Mouse (Mus musculus) c-Kit-positive CD71-positive TER-119-negative erythroid progenitor cells, embryonic 14.5 days (primary cell): ENCODE measurements around the gene Zfp462.

Experiments
- DNase-seq: peaks from one replicate; pipeline ENCODE4 v3.0.0-alpha.2; 2013; ENCODE audit warnings: low read depth

Zfp462 gene

DNA sequence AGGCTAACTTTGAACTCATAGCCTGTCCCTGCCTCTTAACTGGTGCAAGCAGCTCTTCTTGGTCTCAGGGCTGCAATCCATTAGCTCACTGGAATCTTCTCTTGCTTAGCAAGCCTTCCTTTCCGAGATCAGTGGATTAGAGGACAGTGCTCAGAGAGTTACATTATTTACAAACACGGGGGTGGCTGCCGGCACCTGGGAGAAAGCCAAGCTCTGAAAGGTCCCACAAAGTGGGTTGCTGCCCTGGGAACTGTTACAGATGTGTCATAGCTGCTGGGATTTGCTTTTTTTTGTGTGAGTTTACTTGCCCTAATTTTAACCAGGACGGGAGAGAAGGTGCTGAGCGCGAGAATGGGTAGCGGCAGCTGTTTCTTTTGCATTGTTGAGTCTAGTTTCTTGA is 102.4 kb downstream of the Zfp462 start:
- no peak for DNase-seq

DNA sequence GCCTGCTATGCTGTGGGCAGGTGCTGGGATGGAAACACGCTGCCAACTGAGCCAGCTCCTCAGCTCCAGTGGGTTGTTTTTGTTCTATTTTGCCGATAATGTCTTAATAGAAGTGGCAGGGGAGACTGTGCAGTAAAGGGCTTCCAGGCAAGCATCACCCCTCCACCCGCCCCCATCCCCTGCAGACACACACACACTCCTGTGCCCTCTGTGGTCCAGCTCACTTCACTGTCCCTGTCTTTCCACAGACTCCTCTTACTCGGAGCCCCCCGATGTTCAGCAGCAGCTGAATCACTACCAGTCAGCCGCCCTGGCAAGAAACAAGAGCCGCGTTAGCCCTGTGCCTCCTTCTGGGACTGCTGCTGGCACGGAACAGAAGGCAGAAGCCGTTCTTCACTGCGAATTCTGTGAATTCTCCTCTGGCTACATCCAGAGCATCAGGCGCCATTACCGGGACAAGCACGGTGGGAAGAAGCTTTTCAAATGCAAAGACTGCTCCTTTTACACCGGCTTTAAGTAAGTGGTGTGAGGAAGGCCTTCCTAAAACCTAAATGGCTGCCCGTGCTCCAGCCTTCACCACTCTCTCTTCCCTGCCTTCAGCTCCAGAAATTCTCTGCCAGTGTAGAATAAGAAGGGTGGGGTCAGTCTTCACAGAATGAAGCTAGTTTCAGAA is 105.2 kb downstream of the Zfp462 start:
- no peak for DNase-seq

DNA sequence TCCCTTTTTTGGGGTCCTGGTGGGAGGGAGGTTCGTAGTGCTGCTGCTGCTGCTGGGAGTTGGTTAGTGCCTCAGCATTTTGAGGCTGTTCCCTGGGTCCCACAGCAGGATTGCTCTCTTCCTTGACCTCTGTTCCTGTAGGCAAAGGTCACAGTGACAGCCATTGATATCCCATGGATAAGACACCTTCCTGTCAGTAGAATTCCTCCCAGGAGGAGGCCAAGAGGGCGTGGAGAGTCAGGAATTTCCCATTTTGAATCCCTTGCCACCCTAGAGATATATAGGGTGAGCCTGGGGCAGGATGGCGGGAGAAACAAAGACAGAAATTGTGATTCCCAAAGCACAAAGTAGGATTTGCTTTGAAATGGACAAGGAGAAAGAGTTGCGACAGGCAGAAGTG is 106.5 kb downstream of the Zfp462 start:
- no peak for DNase-seq

DNA sequence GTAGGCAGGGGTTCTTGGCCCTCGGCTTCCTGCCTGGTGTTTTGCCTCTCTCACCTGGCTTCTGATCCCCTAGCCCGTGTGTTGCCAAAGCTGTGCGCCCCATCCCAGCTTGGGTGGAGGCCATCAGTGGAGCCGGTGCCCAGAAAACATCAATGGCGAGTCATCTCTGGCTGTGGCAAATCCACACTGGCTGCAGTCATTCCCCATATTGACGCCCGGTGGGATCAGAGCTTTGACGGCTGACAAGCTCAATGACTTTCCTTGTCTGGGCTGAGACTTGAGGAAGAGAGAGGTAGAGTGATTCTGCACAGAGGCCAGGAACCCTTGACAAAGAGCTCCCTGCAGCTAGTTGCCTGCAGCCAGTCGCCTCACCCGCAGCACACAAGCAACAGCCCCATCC is 107.8 kb downstream of the Zfp462 start:
- no peak for DNase-seq

DNA sequence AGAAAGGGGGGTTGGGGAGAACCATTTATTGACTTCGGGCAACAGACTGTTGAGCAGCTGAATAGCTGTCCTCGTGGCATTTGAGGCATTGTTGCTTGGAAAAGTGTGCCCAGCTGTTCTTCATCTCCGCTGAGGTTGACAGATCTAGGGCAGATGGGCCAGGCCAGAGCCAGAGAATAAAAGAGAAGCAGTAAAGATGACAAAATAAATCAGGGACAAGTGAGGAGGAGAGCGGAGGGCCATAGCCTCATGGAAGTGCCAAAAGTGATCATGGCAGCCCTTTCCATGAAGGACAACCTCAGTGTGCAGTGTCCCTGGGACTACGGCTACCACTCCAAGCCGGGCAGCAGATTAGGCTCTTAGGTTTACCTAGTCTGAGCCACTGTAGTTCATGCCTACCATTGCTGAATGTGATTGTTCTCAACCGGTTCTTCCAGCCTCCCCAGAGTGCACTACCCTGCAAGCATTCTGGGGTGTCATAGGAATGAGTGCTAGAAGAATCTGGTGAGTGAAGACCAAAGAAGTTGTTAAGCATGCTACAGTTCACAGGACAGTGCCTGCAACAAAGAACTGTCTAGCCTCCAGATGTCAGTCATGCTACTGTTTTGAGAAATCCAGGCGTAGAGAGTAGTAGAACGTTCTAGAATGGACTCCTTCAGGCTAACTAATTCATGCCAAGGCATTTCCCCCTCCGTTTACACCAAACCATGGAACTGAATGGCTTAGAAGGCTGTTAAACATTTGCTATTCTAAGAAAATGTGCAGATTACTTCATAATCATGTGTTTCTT is 113.0 kb downstream of the Zfp462 start:
- DNase-seq: no peak

DNA sequence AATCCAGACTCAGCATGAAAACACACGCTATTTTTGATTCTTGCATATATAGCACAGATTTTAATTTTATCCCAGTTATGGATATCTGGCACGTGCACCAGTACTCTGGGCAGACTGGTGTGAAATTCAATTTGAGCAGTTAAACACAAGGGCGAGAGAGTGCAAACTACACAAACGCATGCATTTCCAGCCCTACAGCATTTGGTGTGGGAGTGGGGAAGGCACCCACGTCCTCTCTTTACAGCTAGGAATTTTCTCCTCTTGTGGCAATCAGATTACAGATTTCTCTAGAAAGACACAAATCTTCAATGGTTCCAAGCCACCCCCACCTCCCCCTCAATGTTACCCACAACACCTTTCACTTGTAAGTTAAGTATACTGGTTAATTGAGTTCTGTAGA is 114.1 kb downstream of the Zfp462 start:
- no peak for DNase-seq

DNA sequence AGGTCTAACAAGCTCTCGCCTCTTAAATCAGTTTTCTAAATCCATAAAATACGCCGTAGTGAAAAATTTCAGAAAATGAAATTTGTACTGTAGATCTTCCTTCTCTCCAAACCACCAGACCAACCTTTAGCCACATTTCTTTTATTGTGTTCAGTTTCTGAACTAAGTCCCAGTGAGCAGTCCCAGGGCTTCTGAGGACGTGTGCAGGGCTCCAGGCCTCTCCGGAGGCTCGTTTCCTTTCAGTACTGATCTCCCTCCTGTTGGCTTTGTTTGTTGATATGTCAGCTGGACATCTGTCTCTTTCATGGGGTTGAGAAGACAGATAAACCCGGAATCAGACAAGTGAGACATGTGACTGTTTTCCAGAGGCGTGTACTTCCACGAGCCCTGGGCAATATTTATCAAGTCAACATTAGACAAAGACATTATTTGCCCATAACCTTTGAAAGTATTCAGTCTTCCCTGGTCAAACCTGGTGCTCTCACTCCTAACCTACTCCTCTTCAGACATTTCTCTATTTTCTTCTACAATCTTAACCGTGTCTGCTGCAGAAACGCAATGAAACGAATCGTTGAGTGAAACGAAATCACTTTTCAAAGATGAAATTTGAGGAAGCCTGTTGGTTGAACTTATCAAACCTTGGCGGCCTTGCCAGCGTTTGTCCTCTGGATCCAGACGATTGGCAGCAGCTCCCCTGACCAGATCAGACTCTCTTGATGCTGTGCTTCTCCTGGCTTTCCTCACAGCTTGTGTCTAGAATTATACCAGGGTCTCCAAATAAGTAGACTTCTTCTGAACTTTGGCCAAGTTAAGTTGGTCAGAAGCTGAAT is 121.7 kb downstream of the Zfp462 start:
- no peak for DNase-seq

DNA sequence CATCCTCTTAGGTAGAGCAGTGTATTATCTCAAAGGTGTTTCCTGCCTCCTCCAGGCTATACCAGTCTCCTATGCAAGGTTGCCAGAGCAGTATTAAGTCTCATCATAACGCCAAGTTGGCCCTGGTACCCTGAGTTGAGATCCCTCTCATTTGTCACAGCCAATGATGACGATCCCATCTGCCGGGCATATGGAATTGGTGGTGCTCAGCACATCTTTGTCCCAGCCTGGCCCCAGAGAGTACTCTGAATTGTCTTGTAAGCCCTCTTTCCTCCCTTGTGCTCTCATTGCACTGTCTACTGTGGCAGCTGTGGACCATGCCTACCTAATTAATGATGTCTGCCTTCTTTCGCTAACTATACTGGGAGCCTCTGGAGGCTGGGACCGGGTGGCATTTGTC is 126.7 kb downstream of the Zfp462 start:
- DNase-seq: no peak

DNA sequence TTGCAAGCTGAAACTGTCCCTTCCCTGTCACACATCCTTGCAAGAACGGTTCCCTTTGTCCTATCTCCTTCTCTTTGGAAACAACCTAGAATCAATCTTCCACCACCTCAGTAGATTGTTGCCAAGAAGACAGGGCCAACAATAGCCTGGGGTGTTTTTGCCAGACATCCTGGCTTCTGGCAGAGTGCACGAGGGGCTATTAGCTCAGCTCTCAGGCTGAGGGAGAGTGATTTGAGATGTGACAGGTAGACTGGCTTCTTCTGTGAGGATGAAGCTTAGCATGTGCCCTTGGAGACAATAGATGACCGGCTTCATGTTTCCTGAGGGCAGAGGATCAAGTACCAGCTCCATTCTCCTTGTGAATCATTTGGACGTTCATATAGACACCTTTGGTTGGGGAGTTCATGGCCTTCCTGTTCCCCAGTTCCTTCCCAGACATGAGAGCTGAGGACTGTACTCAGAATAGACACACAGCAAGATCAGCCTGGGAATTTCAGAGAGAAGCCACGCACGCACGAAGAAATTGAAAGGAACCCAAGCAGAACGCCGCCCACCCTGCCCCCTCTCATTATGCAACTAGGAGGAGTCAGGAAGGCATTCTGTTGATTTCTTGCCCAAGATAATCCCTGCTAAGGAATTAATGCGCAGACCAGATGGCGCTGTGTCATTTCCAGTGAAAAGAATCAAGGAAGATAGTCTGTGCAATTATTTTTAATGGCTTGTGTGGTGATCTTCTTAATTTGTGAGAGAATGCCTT is 132.5 kb downstream of the Zfp462 start:
- no peak for DNase-seq

DNA sequence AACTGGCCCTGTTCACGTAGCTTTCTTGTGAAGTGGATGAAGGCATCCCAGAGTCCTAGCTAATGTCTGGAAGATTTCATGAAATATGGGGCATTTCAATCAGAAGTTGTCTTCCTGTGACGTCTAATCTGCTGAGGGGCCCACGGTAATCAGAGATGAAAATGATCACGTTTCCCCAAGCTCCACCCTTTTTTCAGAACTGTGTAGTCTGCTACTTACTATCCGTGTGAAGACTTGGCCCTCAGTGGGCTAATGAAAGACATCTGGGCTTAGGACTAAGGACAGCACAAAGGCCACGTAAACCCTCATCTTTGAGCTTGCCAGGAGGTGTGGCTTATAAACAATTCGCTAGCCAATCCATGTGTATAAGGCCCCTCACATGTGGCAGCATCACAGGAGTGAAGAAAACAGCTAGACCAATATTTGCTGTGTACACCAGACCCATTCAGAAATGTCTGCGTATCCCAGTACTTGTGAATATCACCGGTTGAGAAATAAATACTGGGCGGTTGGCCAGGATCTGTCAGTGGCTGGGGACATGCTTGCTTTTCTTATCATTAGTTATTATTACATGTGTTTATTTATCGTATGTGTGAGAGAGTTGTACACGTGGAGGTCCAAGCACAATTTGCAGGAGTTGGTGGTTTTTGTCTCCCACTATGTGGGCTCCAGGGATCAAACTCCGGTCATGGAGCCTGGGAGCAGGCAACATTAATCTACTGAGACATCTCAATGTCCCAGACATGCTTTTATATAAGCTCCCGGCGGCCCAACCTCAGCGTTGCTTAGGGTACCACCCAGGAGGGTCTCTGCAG is 133.3 kb downstream of the Zfp462 start:
- no peak for DNase-seq

DNA sequence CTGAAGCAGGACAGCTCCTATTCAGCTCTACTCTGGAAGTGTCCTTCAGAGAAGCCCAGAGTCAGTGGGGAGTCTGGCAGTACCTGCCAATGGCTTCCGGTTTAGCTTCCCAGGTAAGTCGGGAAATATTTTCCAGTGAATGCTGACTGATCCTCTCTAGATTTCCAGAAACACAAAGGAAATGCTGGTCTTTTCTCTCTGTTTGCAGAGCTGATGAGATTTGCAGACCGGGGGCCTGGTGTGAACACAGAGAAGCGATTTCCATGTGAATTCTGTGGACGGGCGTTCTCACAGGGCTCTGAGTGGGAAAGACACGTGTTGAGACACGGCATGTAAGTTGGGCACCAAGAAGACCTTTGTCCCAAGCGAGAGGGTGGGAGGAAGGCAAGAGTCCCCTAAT is 134.2 kb downstream of the Zfp462 start:
- DNase-seq: no peak

DNA sequence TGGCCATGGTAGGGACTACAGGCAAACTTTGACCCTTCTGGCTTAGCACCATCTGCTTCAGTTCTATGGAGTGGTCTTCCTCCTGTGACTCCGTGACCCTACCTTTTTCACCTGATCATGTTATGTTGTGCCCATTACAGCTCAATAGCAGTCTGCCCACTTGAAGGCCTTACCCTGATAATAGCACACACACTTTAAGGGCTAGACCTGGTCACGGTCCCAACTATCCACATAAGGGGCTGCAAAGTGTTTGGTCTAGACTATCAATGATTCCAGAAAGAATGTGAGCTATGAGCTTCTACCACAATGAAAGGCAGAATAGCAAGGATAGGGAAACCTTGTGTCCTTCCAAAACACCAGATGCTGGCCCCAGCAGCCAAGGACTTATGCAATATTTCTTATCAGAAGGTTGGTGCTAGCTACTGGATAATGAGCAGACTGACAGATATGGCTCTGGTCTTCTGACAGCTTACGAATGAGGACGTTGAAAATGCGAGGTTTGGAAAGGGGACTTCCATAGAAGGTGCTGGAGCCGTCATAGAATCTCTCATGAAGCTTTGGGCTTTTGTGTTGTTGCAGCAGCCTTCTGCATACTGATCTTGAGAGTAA is 139.3 kb downstream of the Zfp462 start:
- no peak for DNase-seq

DNA sequence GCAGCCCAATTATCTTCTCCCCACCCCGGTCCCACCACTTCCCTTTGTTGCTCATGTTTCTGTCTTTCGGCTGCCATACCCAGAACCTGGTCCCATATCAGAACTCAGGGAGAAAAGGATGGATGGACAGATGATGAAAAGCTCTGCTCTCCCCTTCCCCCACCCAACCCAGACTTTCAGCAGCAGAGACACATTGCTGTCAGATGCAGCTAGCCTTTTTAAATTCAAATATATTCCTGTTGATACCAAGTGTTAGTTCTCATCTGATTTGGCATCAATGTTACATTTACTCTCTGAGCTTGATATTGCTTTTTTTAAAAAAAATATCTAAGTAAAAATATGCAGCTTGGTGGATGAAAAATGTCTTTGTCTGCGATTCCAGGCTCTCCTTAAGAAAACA is 143.3 kb downstream of the Zfp462 start:
- no peak for DNase-seq

DNA sequence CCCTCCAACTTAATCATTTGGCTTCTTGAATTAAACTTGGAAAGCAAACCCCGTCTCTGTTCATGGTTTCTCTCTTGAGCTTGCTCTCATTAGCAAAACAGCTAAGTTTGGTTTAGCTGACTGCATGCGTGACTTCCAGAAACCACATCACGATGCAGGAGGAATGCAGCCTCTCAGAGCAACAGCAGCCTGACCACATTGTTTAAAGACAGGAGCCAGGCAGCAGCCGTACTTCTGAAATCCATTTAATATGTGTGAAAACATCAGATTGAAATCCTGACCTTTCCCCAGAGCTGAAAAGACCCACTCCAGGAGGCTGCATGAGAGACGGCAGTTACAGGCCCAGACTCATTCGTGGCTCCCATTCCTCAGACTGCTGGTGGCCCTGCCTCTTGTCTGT is 144.1 kb downstream of the Zfp462 start:
- no peak for DNase-seq

DNA sequence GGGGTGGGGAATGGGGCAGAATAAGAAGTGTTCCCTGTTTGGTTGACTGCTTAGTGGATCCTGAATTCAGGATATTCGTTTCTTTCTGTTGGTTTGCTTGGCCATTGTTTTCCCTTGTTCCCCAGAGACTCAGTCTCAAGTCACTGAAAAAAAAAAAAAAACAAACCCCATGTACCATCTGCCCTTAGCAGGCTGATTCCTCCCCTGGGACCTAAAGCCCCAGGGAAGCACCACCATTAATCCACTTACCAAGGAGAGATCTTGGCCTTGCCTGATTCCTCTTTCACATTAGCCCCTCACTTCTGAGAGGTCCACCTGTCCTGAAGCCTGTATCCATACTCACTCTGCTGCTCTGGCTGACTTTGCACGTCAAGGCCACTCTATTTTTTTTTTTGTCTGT is 152.3 kb downstream of the Zfp462 start:
- DNase-seq: no peak

DNA sequence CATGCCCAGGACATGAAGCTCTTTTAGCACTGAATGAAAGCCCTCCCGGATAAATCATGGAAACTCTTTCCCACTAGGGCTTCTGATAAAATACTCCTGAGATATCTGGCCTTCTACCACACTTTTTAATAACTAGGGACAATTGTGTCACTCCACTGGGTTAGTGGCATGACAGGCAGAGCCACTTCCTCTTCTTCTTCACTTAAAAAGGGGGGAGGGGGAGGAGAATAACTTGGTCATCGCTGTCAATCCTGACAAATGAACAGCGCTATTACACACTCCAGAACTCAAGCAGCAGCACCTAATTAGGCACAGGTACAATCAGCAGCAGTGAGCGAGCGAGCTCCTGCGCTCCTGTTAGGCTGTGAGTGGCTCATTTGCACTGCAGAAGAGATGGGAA is 153.5 kb downstream of the Zfp462 start:
- no peak for DNase-seq

DNA sequence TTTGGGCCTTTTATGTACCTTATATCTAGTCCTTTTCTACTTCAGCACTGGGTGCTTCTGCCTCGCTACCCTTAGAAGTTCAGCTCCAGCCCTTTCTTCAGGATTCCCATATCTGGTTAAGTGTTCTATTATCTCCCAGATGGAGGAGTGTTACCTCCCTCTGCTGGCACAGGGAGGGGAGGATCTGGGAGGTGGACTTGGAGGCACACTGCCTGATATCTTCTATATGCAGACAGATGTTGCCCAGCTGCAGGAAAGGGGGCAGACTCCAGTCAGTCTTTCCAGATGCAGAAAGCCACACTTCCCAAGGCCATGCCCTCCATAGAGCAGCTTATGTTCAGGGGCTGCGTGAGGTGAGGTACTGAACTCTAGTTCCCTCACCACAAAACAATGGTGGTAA is 156.0 kb downstream of the Zfp462 start:
- DNase-seq: no peak

DNA sequence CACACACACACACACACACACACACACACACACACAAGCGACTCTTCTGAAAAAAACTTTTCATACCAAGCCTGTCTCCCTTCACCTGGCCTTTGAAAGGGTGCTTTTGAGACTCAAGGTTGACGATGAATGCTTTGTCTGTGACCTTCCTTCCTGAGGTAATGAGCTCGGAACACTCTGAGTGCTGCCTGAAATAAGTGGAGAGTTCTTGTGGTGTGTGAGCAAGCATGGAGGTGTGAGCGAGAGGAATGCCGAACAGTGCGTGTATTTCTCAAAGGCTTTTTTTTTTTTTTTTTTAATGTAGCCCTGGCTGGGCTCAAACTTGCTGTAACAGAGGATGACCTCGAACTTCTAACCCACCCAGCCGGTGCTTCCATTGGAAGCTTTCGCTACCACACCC is 156.8 kb downstream of the Zfp462 start:
- DNase-seq: no peak

DNA sequence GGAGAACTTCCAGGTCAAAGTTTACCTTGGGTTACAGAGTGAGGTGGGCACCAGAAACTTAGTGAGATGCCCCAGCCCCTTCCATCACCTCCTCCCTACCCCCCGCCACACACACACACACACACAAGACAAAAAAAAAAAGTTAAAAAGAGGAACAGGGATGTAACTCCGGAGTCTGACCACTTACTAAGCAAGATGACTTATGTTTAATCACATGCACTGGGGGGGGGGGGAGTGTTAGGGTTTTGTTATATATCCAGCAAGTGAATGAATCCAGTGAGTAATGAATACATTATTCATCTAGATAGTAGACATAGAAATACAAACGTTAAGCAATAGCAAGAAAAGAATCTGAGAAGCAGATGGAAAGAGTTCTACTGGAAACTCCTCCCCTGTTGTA is 157.5 kb downstream of the Zfp462 start:
- no peak for DNase-seq

DNA sequence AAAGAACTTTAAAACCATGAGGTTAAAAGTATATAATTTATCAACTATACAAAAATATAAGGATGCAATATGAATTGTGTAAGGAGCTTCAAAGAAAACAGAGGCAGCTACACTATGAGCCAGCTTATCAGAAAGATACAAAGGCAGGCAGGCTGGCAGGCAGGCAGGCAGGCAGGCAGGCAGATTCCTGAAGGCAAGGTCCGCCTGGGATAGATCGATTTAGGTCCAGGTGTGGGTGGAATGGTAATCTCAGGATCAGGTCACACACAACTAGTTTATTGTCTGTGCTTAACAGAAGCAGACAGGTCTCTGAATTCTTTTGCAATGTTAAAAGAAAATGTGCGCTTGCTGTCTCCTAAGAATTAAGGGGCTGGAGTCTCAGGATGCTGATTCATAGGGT is 158.7 kb downstream of the Zfp462 start:
- DNase-seq: no peak
